Mouse (Mus musculus): Measurements from ENCODE around the gene Scin. TPM values are rescaled to one million over a fixed set of nuclear protein-coding genes. Genes with fewer than 3 reads are reported as not detected.
"Not testable (repeated sequence)": the region's sequence is repeated elsewhere in the genome, so short reads cannot be mapped to it uniquely, and the experiment has no call there.

Gene Scin
- 0.59 and 0.94 TPM in 2 replicates for polyA plus RNA-seq (2015; fragmentation: Nextera tagmentation; extraction: Ambion mirVana)

DNA sequence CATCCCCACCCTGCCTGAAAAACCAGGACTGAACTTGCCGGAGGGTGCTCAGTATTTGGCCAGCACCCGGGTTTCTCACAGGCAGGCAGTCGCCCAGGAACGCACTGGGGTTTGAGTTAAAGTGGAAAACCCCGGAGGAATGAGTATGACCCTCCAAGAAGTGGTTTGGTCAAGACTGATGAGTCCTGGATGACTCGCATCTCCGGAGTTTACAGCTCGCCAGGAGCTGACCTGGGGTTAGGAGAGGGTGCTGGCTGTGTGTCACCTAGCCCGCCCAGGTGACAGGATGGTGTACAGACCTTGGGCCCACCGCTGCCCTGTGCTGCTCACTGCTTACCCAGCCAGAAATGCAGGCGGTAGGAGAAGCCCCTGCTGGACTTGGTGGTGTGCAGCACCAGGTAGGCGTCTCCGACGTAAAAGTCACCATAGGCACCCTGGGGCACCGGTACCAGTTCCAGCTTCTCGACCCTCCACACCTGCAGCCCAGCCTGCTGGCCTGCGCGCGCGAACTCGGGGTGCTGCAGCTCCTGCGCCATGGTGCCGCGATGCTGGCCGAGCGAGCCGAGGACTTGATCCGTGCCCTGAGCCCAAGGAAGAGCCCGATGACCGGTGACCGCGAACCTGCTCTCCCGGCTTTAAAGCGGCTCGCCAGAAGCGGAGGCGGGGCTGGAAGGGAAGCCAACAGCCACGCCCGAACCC is at the start of gene Scin:
Scin (minus strand) TSS at position 656 of the 699 bp plus-strand sequence.
- peaks cover 38% of the 10 kb centered on the region for H3K27me3 ChIP-seq
- no peaks in the 10 kb centered on the region for H3K9me3 ChIP-seq
- H3K4me3 ChIP-seq: peak within 1 kb of the TSS; percentile 42
- H3K4me1 ChIP-seq (replicated peaks): peaks cover 20% of the 10 kb centered on the region
- peak; percentile 43; the same call in 1 of the 2 replicates for ATAC-seq (ENCODE audit: low read depth)
- WGBS: 1% methylated on average over 39 of the region's 39 CpGs
- no peak within 1 kb of the TSS for H3K27ac ChIP-seq (replicated peaks)
- no peaks in the 10 kb centered on the region for H3K36me3 ChIP-seq
- peak within 1 kb of the TSS; percentile 64 for H3K9ac ChIP-seq
- peak within 1 kb of the TSS; percentile 84 for H3K4me2 ChIP-seq

DNA sequence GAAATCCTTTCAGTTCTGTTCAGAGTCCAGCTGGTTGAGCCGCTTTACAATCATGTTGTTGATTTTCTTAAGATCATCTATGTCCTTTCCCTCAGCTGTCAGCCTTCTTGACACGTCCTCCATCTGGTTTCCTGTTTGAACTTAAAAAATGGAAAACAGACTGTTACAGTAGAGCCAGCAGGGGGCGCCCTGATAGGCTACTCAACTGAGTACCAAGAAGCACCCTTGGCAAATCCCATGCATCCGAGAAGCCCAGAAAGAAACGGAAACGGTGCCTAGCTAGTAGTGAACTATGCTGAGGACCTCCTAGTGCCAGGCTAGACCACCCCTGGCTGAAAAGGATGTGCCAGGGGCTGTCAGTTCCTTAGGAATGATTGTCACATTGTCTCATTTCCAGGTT is 43.1 kb upstream of the Scin start:
- no peak for ATAC-seq (ENCODE audit: low read depth)

DNA sequence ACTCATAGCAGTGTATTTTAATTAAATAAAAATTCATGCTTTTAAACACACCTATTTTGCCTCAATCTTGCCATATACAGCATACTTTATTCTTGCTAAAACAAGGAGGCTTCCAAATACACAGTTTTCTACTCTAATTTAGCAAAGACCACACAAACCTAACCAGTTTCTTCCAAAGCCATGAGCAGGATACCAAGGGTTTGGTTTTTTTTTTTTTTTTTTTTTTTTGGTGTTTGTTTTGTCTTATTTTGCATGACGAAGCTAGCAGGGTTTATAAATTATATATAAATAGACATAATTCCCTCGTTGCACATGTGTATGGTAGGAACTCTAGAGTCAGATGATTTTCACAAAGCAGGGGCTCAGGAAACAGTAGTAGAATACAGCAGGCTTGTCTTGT is 42.1 kb upstream of the Scin start:
- no peaks in the 10 kb centered on the region for H3K27me3 ChIP-seq
- no peak overlapping the region for H3K27ac ChIP-seq (replicated peaks)
- no peaks in the 10 kb centered on the region for H3K36me3 ChIP-seq
- H3K4me1 ChIP-seq (replicated peaks): no peaks in the 10 kb centered on the region
- H3K4me3 ChIP-seq: no peak overlapping the region
- ATAC-seq (ENCODE audit: low read depth): no peak
- H3K9ac ChIP-seq: no peak overlapping the region
- H3K4me2 ChIP-seq: no peak overlapping the region
- H3K9me3 ChIP-seq: no peaks in the 10 kb centered on the region
- WGBS: 81% methylated on average over 2 of the region's 2 CpGs

More for the DNA sequence above, 43.1 kb upstream of the Scin start:
- H3K4me3 ChIP-seq: no peak overlapping the region
- H3K4me2 ChIP-seq: no peak overlapping the region
- H3K9me3 ChIP-seq: no peaks in the 10 kb centered on the region
- H3K36me3 ChIP-seq: no peaks in the 10 kb centered on the region
- H3K9ac ChIP-seq: no peak overlapping the region
- H3K27me3 ChIP-seq: no peaks in the 10 kb centered on the region
- no peaks in the 10 kb centered on the region for H3K4me1 ChIP-seq (replicated peaks)
- H3K27ac ChIP-seq (replicated peaks): no peak overlapping the region
- 67% methylated on average over 6 of the region's 6 CpGs for WGBS

DNA sequence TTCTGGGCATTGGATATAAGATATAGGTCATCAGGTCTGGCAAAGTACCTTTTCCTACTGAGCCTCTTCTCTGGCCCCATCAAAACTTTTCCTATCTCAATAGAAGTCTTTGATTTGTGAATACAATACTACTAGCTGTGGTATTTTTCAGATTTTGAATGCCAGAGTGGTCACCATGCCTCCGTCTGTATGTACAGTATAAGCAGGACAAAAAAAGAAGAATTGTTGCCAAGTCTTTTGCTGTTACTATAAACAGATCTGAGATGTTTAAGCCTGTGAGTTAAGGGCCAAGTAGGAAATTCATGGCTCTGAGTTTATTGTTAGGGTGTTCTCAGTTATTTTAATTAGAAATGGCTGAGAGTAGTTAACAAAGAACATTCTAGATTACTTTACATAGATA is 41.1 kb upstream of the Scin start:
- H3K4me3 ChIP-seq; H3K27ac ChIP-seq (replicated peaks); H3K9ac ChIP-seq; H3K36me3 ChIP-seq; H3K4me1 ChIP-seq (replicated peaks); H3K9me3 ChIP-seq; ATAC-seq (ENCODE audit: low read depth); H3K4me2 ChIP-seq; H3K27me3 ChIP-seq: not testable (repeated sequence)
- WGBS: 68% methylated on average over 1 of the region's 1 CpGs

DNA sequence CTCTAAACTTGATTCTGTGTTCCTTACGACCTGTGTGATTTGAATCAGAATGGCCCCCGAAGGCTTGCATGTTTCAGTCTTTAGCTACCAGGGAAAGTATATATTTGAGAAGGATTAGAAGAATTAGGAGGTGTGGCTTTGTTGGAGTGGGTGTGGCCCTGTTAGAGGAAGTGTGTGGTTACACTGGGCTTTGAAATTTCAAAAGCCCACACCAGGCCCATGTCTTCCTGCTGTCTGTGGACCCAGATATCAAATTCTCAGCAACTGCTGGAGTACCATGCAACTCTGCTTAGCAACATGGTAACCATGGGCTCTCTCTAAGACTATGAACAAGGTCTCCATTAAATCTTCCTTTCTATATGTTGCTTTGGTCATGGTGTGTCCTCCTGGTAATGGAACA is 37.6 kb upstream of the Scin start:
- H3K4me1 ChIP-seq (replicated peaks): no peaks in the 10 kb centered on the region
- H3K36me3 ChIP-seq: no peaks in the 10 kb centered on the region
- H3K4me3 ChIP-seq: no peak overlapping the region
- H3K4me2 ChIP-seq: no peak overlapping the region
- no peak overlapping the region for H3K9ac ChIP-seq
- no peaks in the 10 kb centered on the region for H3K27me3 ChIP-seq
- H3K9me3 ChIP-seq: no peaks in the 10 kb centered on the region
- H3K27ac ChIP-seq (replicated peaks): no peak overlapping the region
- 87% methylated on average over 2 of the region's 2 CpGs for WGBS
- ATAC-seq (ENCODE audit: low read depth): no peak

DNA sequence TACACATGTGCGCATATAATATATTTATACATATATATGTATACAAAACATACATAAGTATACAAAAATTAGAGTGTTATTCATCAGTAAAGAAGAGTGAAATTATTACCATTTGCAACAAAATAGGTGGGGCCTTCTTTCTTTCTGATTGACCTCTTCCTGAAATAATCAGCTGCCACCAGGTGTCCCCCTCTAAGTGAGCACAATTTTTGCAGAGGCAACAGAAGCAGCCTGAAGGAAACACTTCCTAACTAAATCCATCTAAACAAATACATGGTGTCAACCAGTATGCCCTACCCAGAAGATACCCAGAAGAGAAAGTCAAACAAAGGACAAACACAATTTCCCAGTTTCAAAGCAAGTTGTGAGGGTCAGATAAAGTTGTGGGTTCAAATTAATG is 35.6 kb upstream of the Scin start:
- Histone ChIP-seq H3K36me3 (no peaks in the 10 kb centered on the region), H3K27me3 (no peaks in the 10 kb centered on the region), H3K9ac (no peak overlapping the region), H3K9me3 (no peaks in the 10 kb centered on the region), H3K27ac (replicated peaks) (no peak overlapping the region), H3K4me1 (replicated peaks) (no peaks in the 10 kb centered on the region), H3K4me2 (no peak overlapping the region), H3K4me3 (no peak overlapping the region)
- ATAC-seq (ENCODE audit: low read depth): no peak
- 98% methylated on average over 1 of the region's 1 CpGs for WGBS

DNA sequence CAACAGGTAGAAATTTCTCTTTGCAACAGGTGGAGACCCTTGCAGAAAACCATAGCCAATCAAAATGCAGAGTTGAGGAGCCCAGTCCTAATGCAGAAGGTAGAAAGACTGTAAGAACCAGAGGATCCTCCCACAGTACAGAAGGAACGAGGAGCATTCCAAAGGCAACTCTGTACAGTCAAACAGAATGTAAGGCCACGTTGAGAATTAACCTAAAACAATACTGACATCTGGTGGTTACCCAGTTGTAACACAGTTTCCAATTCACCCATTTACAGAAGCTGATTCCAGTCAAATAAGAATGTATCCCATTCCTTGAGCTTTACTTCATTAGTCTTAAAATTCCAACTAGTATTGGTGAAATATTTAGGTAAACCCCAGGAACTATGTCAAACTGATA is 30.6 kb upstream of the Scin start:
- Histone ChIP-seq H3K9ac (no peak overlapping the region), H3K4me1 (replicated peaks) (no peaks in the 10 kb centered on the region), H3K4me3 (no peak overlapping the region), H3K4me2 (no peak overlapping the region), H3K9me3 (no peaks in the 10 kb centered on the region), H3K36me3 (no peaks in the 10 kb centered on the region), H3K27ac (replicated peaks) (no peak overlapping the region), H3K27me3 (no peaks in the 10 kb centered on the region)
- 3% methylated on average over 2 of the region's 2 CpGs for whole genome bisulfite sequencing
- ATAC-seq (ENCODE audit: low read depth): no peak

DNA sequence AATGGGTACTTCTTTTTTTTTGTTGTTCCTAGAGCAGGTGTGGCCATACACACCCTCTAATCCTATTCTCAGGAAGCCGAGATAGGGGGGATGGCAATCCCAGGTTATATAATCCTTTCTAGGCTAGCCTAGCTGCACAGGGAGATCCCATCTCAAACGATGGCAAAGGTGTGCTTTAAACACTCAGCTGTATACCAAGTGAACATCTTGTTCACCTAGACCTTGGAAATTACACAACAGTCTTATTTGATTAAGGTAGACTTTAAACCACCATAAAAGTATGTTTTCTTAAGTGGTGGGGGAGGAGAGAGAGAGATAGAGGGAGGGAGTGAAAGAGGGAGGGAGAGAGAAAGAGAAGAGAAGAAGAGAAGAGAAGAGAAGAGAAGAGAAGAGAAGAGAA is 26.7 kb upstream of the Scin start:
- H3K9ac ChIP-seq: no peak overlapping the region
- WGBS: 80% methylated on average over 2 of the region's 2 CpGs
- no peaks in the 10 kb centered on the region for H3K36me3 ChIP-seq
- H3K4me1 ChIP-seq (replicated peaks): no peaks in the 10 kb centered on the region
- ATAC-seq (ENCODE audit: low read depth): no peak
- H3K27ac ChIP-seq (replicated peaks): no peak overlapping the region
- H3K4me3 ChIP-seq: no peak overlapping the region
- no peak overlapping the region for H3K4me2 ChIP-seq
- no peaks in the 10 kb centered on the region for H3K27me3 ChIP-seq
- H3K9me3 ChIP-seq: no peaks in the 10 kb centered on the region

DNA sequence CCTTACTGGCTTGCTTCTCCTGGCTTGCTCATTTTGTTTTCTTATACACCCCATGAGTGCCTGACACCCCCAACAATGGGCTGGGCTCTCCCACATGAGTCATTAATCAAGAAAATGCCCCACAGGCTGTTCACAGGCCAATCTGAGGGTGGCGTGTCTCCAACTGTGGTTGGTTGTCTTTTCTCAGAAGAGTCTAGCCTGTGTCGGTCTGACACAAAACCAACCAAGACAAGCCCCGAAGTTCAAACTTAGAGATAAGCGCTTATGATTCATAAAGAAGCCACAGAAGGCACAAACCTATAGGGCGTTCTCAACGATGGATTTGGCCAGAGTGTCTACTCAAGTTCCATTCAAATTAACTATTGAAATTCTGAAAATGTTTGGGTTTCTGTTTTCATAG is 20.2 kb upstream of the Scin start:
- Histone ChIP-seq H3K9ac (no peak overlapping the region), H3K4me2 (no peak overlapping the region), H3K27me3 (no peaks in the 10 kb centered on the region), H3K36me3 (no peaks in the 10 kb centered on the region), H3K9me3 (no peaks in the 10 kb centered on the region), H3K27ac (replicated peaks) (no peak overlapping the region), H3K4me1 (replicated peaks) (no peaks in the 10 kb centered on the region), H3K4me3 (no peak overlapping the region)
- WGBS: 89% methylated on average over 6 of the region's 6 CpGs
- ATAC-seq (ENCODE audit: low read depth): no peak

DNA sequence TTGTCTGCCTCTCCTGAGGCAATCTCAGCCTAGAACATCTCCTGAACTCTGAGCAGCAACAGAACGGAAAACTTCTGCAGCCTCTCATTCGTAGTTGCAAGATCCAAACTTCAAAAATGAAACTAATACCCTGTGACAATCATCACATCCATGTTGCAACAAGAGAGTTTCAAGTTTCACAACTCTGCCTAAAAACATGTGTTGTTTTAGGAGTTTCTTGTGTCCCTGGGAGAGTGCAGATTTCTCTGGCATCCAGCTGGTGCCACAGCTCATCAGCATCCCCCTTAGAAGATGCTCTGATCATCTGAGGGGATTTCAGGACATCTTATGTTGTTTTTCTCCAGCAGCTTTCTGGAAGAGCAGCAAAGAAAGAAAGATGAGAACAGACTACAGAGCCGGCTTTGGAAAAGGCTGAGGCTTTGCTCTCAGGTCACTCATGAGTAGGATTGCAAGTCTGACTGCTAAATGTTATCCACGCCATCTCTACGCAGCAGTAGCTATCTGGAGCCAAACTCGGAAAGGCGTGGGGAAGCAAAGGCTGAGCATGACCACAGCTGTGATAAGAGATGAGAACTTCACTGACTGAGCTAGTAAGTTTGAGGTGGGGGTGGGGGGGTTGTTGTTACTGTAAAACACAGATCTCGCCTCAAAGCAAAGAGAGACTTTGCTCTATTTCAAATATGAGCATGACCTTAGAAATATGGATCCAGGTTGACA is 18.5 kb upstream of the Scin start:
- Histone ChIP-seq H3K36me3 (no peaks in the 10 kb centered on the region), H3K4me2 (no peak overlapping the region), H3K9me3 (no peaks in the 10 kb centered on the region), H3K27ac (replicated peaks) (no peak overlapping the region), H3K9ac (no peak overlapping the region), H3K27me3 (no peaks in the 10 kb centered on the region), H3K4me1 (replicated peaks) (no peaks in the 10 kb centered on the region), H3K4me3 (no peak overlapping the region)
- no peak for ATAC-seq (ENCODE audit: low read depth)
- 88% methylated on average over 8 of the region's 8 CpGs for WGBS

DNA sequence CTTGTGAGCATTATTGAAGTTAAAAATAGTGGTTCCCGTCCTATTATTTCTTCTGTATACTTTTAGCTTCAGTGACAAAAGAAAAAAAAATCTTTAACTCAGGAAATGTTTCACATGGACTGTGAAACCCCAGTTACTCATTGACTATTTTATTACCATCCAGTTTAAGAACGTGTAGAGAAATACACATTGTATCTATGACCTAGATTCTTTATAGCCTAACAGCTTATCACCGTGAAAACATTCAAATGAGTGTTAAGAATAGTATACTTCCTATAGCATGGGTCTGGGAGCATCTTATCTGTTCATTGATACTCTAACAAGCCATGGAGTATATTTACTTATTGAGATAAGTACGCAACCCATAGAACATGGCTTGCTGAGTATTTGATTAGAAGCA is 13.3 kb upstream of the Scin start:
- Histone ChIP-seq H3K4me1 (replicated peaks) (no peaks in the 10 kb centered on the region), H3K27ac (replicated peaks) (no peak overlapping the region), H3K9ac (no peak overlapping the region), H3K36me3 (no peaks in the 10 kb centered on the region), H3K9me3 (no peaks in the 10 kb centered on the region), H3K27me3 (no peaks in the 10 kb centered on the region), H3K4me2 (no peak overlapping the region), H3K4me3 (no peak overlapping the region)
- 77% methylated on average over 4 of the region's 4 CpGs for WGBS
- ATAC-seq (ENCODE audit: low read depth): no peak

DNA sequence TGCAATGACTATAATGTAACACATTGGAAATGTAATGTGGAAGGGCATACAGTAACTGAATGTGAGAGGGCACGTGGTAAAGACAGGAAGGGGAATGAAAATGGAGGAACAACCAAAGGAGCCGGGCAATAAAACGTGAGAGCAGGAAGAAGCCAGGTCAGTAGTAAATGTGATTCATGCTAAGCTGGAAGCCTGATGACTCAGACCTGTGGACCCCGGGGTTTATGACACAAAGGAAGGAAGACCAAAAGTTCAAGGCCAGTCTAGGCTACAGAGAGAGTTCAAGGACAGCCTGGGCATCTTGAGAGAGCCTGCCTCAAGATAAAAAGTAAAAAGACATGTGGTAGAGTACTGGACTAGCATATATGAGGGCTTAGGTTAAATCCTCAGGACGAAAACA is 12.5 kb upstream of the Scin start:
- no peaks in the 10 kb centered on the region for H3K9me3 ChIP-seq
- H3K4me1 ChIP-seq (replicated peaks): no peaks in the 10 kb centered on the region
- H3K27ac ChIP-seq (replicated peaks): no peak overlapping the region
- ATAC-seq (ENCODE audit: low read depth): no peak
- H3K9ac ChIP-seq: no peak overlapping the region
- H3K27me3 ChIP-seq: no peaks in the 10 kb centered on the region
- no peaks in the 10 kb centered on the region for H3K36me3 ChIP-seq
- 76% methylated on average over 5 of the region's 5 CpGs for WGBS
- H3K4me3 ChIP-seq: no peak overlapping the region
- H3K4me2 ChIP-seq: no peak overlapping the region

DNA sequence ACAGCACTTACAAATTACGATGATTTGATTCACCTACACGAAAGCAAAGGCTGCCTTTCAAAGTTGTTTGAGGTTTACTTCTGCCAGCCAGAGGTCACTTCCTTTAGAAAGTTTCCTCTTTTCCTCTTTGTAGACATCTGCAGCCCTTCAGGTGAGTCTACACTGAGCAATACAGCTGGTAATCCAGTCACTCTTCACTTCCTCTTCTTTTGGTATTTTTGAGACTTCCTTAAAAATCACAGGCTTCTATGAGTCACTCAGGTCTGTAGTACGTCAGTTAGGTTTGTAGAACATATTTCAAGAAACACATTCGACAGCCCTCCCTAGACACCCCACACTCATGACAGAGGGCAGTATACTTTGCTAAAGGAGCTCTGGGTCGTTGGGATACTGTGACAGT is 6.7 kb upstream of the Scin start:
- WGBS: 84% methylated on average over 5 of the region's 5 CpGs

More for the DNA sequence above, 6.7 kb upstream of the Scin start:
- H3K4me1 ChIP-seq (replicated peaks): no peaks in the 10 kb centered on the region
- no peak overlapping the region for H3K9ac ChIP-seq
- H3K4me3 ChIP-seq: no peak overlapping the region
- no peaks in the 10 kb centered on the region; the same call in 1 of the 2 replicates for H3K27me3 ChIP-seq
- no peaks in the 10 kb centered on the region for H3K9me3 ChIP-seq
- H3K36me3 ChIP-seq: no peaks in the 10 kb centered on the region
- H3K4me2 ChIP-seq: no peak overlapping the region
- ATAC-seq (ENCODE audit: low read depth): no peak
- no peak overlapping the region for H3K27ac ChIP-seq (replicated peaks)
